Mouse (Mus musculus): Measurements from ENCODE around the gene Krtap4-9.
"Not testable (repeated sequence)": the region's sequence is repeated elsewhere in the genome, so short reads cannot be mapped to it uniquely, and the experiment has no call there.

The Krtap4-9 gene

DNA sequence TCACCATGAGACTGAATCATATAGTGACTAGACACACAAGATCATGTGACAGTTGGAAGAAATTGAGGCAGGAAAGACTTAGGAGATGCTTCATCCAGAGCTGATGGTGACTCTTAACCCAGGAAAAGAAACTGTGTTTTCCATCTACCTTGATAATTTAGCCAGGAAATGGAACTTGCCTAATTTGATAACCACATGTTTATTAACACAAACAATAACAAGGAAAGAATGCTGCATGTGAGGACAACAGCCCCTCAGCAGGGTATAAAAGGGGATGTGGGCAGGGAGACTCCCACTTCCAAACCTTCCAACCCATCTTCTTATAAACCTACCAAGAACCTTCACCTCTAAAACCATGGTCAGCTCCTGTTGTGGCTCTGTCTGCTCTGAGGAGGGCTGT is at the start of gene Krtap4-9:
Gene Krtap4-9, plus strand, starts transcription at position 301 of the 400 bp plus-strand sequence.
- not testable (repeated sequence) for DNase-seq (ENCODE audit: low spot score in 2 of 2)

DNA sequence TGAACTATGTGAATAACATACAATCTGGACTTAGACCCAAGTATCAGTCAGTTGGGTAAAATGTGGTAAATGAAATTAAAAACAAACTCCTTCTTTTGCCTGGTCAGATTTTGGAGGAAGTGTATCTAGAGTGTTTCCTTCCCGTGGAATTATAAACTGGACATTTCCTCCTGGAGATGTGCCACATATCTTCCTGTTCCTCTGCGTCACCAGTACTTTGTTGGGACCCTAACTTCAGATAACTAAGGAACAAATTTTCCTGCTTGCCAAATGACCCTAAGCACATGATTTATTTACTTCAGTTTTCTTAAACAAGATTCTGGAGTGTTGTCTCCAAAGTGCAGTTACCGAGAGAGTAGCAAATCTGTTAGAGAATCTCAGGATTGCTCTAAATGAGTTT is 41.0 kb upstream of the Krtap4-9 start:
- no peak for DNase-seq (ENCODE audit: low spot score in 2 of 2)

DNA sequence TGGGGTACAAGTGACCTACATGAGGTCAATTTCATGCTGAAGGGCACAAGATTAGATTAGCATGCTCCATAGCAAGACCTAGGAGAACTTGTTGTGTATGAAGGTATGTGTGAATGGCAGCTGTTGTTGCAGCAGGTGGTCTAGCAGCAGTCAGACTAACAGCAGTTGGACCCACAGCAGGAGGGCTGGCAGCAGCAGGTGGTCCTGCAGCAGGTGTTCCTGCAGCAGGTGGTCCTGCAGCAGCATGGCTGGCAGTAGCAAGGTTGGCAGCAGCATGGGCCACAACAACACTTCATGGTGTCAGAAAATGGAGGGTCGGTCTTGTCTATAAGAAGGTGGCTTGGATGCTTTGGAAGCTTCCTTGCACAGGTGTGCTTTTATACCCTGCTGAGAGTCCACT is 26.1 kb upstream of the Krtap4-9 start:
- no peak for DNase-seq (ENCODE audit: low spot score in 2 of 2)

DNA sequence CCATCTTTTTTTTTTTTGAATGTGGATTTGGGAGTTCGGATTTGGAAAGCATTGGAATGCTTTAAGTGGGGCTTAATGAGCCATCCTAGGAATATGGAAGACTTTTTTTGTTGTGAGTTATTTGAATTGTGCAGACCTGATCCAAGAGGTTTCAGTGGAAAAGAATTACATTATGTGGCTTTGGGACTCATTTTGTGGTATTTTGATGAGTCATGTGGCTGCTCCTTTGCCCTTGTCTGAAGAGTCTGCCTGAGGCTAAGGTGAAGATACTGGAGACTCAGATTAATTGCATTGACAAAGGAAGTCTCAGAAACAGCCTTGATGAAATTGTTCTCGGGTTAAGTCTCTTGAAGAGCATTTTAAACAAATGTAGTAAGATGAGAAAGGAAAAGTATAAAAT is 16.6 kb upstream of the Krtap4-9 start:
- no peak for DNase-seq (ENCODE audit: low spot score in 2 of 2)

DNA sequence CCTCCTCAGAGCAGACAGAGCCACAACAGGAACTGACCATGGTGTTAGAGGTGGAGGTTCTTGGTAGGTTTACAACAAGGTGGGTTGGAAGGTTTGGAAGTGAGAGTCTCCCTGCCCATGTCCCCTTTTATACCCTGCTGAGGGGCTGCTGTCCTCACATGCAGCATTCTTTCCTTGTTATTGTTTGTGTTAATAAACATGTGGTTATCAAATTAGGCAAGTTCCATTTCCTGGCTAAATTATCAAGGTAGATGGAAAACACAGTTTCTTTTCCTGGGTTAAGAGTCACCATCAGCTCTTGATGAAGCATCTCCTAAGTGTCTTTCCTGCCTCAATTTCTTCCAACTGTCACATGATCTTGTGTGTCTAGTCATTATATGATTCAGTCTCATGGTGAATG is 12.2 kb upstream of the Krtap4-9 start, which contains the start of gene Gm11595:
Gene Gm11595, minus strand, starts transcription at position 101 of the 400 bp plus-strand sequence.
- DNase-seq (ENCODE audit: low spot score in 2 of 2), result not testable (repeated sequence)

DNA sequence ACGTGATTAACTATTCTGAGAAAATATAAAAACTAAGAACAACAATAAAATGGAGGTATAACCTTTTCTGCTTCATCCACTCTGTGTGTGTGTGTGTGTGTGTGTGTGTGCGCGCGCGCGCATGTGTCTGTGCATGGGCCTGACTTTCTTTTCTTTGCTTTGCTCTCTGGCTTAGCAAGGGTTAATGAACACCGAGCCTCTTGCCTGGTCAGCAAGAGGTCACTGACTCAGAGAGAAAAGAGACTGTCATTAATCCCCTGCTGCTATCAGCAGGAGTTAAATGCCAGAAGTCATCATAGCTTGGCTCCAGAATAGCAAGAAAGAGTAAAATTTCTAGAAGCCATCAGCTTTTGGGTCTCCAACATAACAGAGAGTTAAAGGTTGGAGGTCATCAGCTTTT is 6.6 kb upstream of the Krtap4-9 start:
- no peak for DNase-seq (ENCODE audit: low spot score in 2 of 2)

DNA sequence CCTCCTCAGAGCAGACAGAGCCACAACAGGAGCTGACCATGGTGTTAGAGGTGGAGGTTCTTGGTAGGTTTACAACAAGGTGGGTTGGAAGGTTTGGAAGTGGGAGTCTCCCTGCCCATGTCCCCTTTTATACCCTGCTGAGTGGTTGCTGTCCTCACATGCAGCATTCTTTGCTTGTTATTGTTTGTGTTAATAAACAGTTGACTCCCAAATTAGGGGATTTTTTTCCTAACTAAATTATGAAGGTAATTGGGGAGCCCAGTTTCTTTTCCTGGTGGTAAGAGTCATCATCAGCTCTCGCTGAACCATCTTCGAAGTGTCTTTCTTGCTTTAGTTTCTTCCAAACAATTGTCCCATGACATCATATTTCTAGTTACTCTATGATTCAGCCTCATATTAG is 4.4 kb upstream of the Krtap4-9 start, which contains the start of gene Krtap4-8:
Gene Krtap4-8, minus strand, starts transcription at position 101 of the 400 bp plus-strand sequence.
- no peak for DNase-seq (ENCODE audit: low spot score in 2 of 2)

DNA sequence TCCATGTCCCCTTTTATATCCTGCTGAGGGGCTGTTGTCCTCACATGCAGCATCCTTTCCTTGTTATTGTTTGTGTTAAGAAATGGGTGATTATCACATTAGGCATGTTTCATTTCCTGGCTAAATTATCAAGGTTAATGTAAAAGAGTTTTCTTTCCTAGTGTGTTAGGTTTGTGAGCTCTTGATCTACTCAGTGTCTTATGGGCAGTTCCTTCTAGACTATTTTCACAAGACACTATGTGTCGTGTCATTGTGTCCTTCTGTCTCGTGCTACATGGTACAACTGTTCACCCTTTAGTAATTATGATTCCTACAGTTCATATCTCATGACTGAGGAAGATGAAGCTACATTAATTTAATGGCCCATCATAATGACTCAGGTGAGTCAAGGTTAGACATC is 8.4 kb downstream of the Krtap4-9 start, which contains the start of gene Gm11596:
Gene Gm11596, minus strand, starts transcription at position 101 of the 400 bp plus-strand sequence.
- no peak for DNase-seq (ENCODE audit: low spot score in 2 of 2)

DNA sequence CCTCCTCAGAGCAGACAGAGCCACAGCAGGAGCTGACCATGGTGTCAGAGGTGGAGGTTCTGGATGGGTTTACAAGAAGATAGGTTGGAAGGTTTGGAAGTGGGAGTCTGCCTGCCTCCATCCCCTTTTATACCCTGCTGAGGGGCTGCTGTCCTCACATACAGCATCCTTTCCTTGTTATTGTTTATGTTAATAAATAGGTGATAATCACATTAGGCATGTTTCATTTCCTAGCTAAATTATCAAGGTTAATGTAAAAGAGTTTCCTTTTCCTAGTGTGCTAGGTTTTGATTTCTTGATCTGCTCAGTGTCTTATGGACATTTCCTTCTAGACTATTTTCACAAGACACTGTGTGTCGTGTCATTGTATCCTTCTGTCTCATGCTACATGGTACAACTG is 13.8 kb downstream of the Krtap4-9 start, which contains the start of gene Gm11569:
Gene Gm11569, minus strand, starts transcription at position 101 of the 400 bp plus-strand sequence.
- not testable (repeated sequence) for DNase-seq (ENCODE audit: low spot score in 2 of 2)

DNA sequence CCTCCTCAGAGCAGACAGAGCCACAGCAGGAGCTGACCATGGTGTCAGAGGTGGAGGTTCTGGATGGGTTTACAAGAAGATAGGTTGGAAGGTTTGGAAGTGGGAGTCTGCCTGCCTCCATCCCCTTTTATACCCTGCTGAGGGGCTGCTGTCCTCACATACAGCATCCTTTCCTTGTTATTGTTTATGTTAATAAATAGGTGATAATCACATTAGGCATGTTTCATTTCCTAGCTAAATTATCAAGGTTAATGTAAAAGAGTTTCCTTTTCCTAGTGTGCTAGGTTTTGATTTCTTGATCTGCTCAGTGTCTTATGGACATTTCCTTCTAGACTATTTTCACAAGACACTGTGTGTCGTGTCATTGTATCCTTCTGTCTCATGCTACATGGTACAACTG is 19.3 kb downstream of the Krtap4-9 start, which contains the start of gene Gm11554:
Gene Gm11554, minus strand, starts transcription at position 101 of the 400 bp plus-strand sequence.
- DNase-seq (ENCODE audit: low spot score in 2 of 2), result not testable (repeated sequence)

DNA sequence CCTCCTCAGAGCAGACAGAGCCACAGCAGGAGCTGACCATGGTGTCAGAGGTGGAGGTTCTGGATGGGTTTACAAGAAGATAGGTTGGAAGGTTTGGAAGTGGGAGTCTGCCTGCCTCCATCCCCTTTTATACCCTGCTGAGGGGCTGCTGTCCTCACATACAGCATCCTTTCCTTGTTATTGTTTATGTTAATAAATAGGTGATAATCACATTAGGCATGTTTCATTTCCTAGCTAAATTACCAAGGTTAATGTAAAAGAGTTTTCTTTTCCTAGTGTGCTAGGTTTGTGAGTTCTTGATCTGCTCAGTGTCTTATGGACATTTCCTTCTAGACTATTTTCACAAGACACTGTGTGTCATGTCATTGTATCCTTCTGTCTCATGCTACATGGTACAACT is 24.8 kb downstream of the Krtap4-9 start, which contains the start of gene Krtap4-13:
Gene Krtap4-13, minus strand, starts transcription at position 101 of the 400 bp plus-strand sequence.
- not testable (repeated sequence) for DNase-seq (ENCODE audit: low spot score in 2 of 2)

DNA sequence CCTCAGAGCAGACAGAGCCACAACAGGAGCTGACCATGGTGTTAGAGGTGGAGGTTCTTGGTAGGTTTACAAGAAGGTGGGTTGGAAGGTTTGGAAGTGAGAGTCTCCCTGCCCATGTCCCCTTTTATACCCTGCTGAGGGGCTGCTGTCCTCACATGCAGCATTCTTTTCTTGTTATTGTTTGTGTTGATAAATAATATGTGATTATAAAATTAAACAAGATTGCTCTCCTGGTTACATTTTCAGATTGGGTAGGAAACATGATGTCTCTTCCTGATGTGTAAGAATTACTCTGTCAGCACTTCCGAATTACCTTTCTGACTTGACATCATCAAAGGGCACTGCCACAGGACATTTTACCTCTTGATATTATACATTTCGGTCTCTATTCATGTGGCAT is 30.6 kb downstream of the Krtap4-9 start, which contains the start of gene Gm11564:
Gene Gm11564, minus strand, starts transcription at position 101 of the 400 bp plus-strand sequence.
- DNase-seq (ENCODE audit: low spot score in 2 of 2), result not testable (repeated sequence)

All from frontal cortex, postnatal 14 days (tissue).